Mouse (Mus musculus): Measurements from ENCODE around the gene Gm10271.

- TF ChIP-seq CTCF (IDR thresholded peaks at IDR 0.05; ENCODE audit: low read depth) (no peak), EP300 (IDR thresholded peaks at IDR 0.05; ENCODE audit: low read depth) (no peak)
These were observed 48.8 kb upstream of the Gm10271 start for GRCm38 (mm10) chr10:117021020-117021754.

All from liver, postnatal 0 days (tissue).